Mouse (Mus musculus) granulocyte monocyte progenitor cell, adult 5-6 weeks (primary cell): ENCODE results near the gene Pigq. TPM values are rescaled to one million over a fixed set of nuclear protein-coding genes. Genes with fewer than 3 reads are reported as not detected.

Experiments
- ATAC-seq: replicated peaks from 2 replicates; pipeline ENCODE4 v1.8.0; 2016; ENCODE audit warnings: mild to moderate bottlenecking, moderate TSS enrichment, inconsistent platforms; ENCODE audit not compliant: poor library complexity, severe bottlenecking
- total RNA-seq, 2 experiments: library from RNA; stranded (forward) in 1 of 2; stranded (reverse) in 1 of 2; fragments of 200-712, 200-1000 nt in 1 of 2; fragments of >200 nt in 1 of 2; fragmentation: Nextera tagmentation in 1 of 2; gene quantifications; 2 replicates each; pipeline ENCODE4 v1.2.3; 2014 to 2017

The Pigq gene
- total RNA-seq, 2 experiments from 2014 or later = 37.1 to 63.5 TPM

GRCm38 (mm10) chr17:25893975-25894617 is 50.6 kb downstream of the Pigq start:
- ATAC-seq = peak; percentile 85

- no peak for ATAC-seq
Measured at GRCm38 (mm10) chr17:25888837-25889236, 55.9 kb downstream of the Pigq start.

GRCm38 (mm10) chr17:25887467-25887866 is 57.3 kb downstream of the Pigq start:
- no peak for ATAC-seq

GRCm38 (mm10) chr17:25886806-25887205 is 57.9 kb downstream of the Pigq start:
- no peak for ATAC-seq

- ATAC-seq = peak; percentile 33; the same call in 1 of the 2 replicates
Measured at GRCm38 (mm10) chr17:25885636-25886035, 59.1 kb downstream of the Pigq start.

GRCm38 (mm10) chr17:25883824-25884223 is 60.9 kb downstream of the Pigq start:
- no peak for ATAC-seq

GRCm38 (mm10) chr17:25883268-25883667 is 61.5 kb downstream of the Pigq start:
- no peak for ATAC-seq

- no peak for ATAC-seq
Measured at GRCm38 (mm10) chr17:25882306-25882705, 62.4 kb downstream of the Pigq start.

GRCm38 (mm10) chr17:25881691-25882090 is 63.0 kb downstream of the Pigq start:
- no peak for ATAC-seq

GRCm38 (mm10) chr17:25880913-25881641 is 63.7 kb downstream of the Pigq start:
- ATAC-seq = no peak

GRCm38 (mm10) chr17:25880196-25880910 is 64.4 kb downstream of the Pigq start, which contains the start of gene Wfikkn1:
Wfikkn1 (minus strand) TSS chr17:25880858.
- ATAC-seq = no peak

- no peak for ATAC-seq
Measured at GRCm38 (mm10) chr17:25879750-25880149, 65.0 kb downstream of the Pigq start.

GRCm38 (mm10) chr17:25879261-25879660 is 65.5 kb downstream of the Pigq start:
- ATAC-seq = no peak

GRCm38 (mm10) chr17:25878611-25879180 is 66.0 kb downstream of the Pigq start:
- ATAC-seq = no peak

GRCm38 (mm10) chr17:25877741-25878610 is 66.8 kb downstream of the Pigq start:
- ATAC-seq = no peak

- ATAC-seq = no peak
Measured at GRCm38 (mm10) chr17:25877025-25877424, 67.7 kb downstream of the Pigq start.
